Mouse (Mus musculus) left cerebral cortex, postnatal 14 days (tissue): ENCODE data around the gene Rasgrf1. TPM values are rescaled to one million over a fixed set of nuclear protein-coding genes. Genes with fewer than 3 reads are reported as not detected.
"Not testable (repeated sequence)": the region's sequence is repeated elsewhere in the genome, so short reads cannot be mapped to it uniquely, and the experiment has no call there.

Experiments used
- DNase-seq, 2 experiments: peaks; one replicate each; pipeline ENCODE4 v3.0.0; 2021 to 2022; ENCODE audit warnings: low spot score in 2 of 2, mixed read lengths in 1 of 2
- intact Hi-C: fragments of 180-260 bp; cut with DNase I; formaldehyde crosslinking; loops from one replicate; pipeline ENCODE4 v1.15.1; 2025
- total RNA-seq, 2 experiments: library from RNA; stranded (reverse); gene quantifications; 2 replicates each; pipeline ENCODE4 v1.2.3; 2021

The Rasgrf1 gene
- total RNA-seq, 2 experiments from 2014 or later: 146 to 187 TPM

- intact Hi-C loops: no loop called here
- no peak for DNase-seq
Measured at GRCm38 (mm10) chr9:90056716-90057115, 147.0 kb downstream of the Rasgrf1 start.

- intact Hi-C loops: no loop called here
- no peak for DNase-seq
Measured at GRCm38 (mm10) chr9:90059828-90060573, 150.3 kb downstream of the Rasgrf1 start.

- intact Hi-C loops: no loop called here
- DNase-seq: no peak
Measured at GRCm38 (mm10) chr9:90060574-90060875, 150.8 kb downstream of the Rasgrf1 start.

- intact Hi-C loops, DNase-seq: not testable (repeated sequence)
Measured at GRCm38 (mm10) chr9:90060932-90061331, 151.2 kb downstream of the Rasgrf1 start.

GRCm38 (mm10) chr9:90067341-90067740 lies 157.6 kb downstream of the Rasgrf1 start:
- no peak for DNase-seq
- intact Hi-C loops: no loop called here

GRCm38 (mm10) chr9:90068786-90069185 lies 159.1 kb downstream of the Rasgrf1 start:
- no peak for DNase-seq
- intact Hi-C loops: no loop called here

- DNase-seq: no peak
- intact Hi-C loops: no loop called here
Measured at GRCm38 (mm10) chr9:90069485-90069884, 159.8 kb downstream of the Rasgrf1 start.

GRCm38 (mm10) chr9:90070174-90070573 lies 160.5 kb downstream of the Rasgrf1 start:
- intact Hi-C loops: loop anchor here (10.0 kb wide), 1 partner anchor 95 kb away; no protein-coding TSS in a partner anchor

GRCm38 (mm10) chr9:90075336-90075735 lies 165.6 kb downstream of the Rasgrf1 start:
- DNase-seq: no peak
- intact Hi-C loops: loop anchor here (10.0 kb wide), 1 partner anchor 101 kb away; no protein-coding TSS in a partner anchor

More at GRCm38 (mm10) chr9:90070174-90070573, 160.5 kb downstream of the Rasgrf1 start:
- DNase-seq: no peak

- intact Hi-C loops: loop anchor here (2.0 to 10.0 kb wide), 2 partner anchors 101 to 249 kb away; no protein-coding TSS in a partner anchor
Measured at GRCm38 (mm10) chr9:90076131-90076530, 166.4 kb downstream of the Rasgrf1 start.

More at GRCm38 (mm10) chr9:90076131-90076530, 166.4 kb downstream of the Rasgrf1 start:
- DNase-seq: no peak

Other genes with a start within 250 kb of the Rasgrf1 start
- gene Tmed3, start 204.8 kb upstream of the Rasgrf1 start, total RNA-seq: 10 to 100 TPM; 27.3 to 28.8 TPM
- gene Ankrd34c, start 171.4 kb upstream of the Rasgrf1 start, total RNA-seq: 10 to 100 TPM in 1 of 2 experiments, 1 to 10 TPM in 1; 9.5 to 10.9 TPM
- 10 to 100 TPM; 22.4 to 27.7 TPM for gene Ctsh, start 144.2 kb downstream of the Rasgrf1 start, total RNA-seq
- gene Morf4l1, start 204.9 kb downstream of the Rasgrf1 start, total RNA-seq: 100 to 1,000 TPM; 376 to 382 TPM